Mouse (Mus musculus) myocyte (in vitro differentiated cells): Measurements from ENCODE around the gene Ap5s1.

Experiments
- MYOD1 ChIP-seq, 3 experiments: IDR thresholded peaks; one replicate each; pipeline ENCODE4 v1.6.1; 2011; ENCODE audit warnings: control low read depth in 2 of 3, low read depth in 2 of 3, mild to moderate bottlenecking in 2 of 3, moderate library complexity in 1 of 3; ENCODE audit not compliant: insufficient read length in 2 of 3, control insufficient read depth in 1 of 3
- POLR2A ChIP-seq: IDR thresholded peaks from one replicate; pipeline ENCODE4 v1.6.1; 2011; ENCODE audit warnings: low read depth, mild to moderate bottlenecking, control low read depth, moderate library complexity; ENCODE audit not compliant: insufficient read length
- USF1 ChIP-seq: IDR thresholded peaks from one replicate; pipeline ENCODE4 v1.6.1; 2011; ENCODE audit warnings: low read depth, mild to moderate bottlenecking, control low read depth, moderate library complexity

DNA sequence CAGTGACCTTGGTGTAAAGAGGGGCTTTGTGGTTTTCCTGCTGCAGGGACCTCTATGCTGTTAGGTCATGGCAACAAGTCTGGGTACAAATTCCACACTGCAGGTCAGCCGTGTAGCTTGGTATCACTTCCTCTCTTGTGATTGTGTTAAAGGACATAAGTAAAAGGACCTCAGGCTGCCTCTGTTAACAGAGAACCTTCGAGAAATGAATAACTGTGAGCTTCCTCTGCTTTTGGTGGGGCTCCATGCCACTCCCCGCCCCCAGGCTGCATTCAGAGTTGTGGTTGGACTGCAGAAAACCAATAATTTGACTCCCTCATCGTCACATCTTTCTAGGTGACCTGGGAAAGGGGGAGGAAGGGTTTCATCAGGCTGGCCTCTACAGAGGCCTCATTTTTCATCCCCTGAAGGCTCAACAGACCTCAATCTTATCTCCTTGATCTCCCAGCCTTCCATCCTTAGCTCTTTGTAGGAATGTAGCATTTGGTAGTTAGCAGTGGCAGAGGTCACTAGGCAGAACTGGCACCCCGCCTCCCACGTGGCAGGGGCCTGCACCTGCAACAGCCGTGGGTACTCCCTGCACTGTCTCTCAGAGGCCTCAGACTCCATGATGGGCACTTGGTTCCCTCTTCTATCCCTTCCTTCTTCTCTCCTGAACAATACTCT, 28.2 kb downstream of the Ap5s1 start:
- TF ChIP-seq MYOD1 (IDR thresholded peaks at IDR 0.05; ENCODE audit: control insufficient read depth in 1 of 3, insufficient read length in 2 of 3, low read depth in 2 of 3) (no peak), POLR2A (no peak), USF1 (no peak)
